Mouse (Mus musculus): ENCODE data around the gene Magt1.
A peak's percentile ranks its signal among the peaks of the same experiment; 100 is the strongest.
"Not testable (repeated sequence)": the region's sequence is repeated elsewhere in the genome, so short reads cannot be mapped to it uniquely, and the experiment has no call there.

Gene Magt1

DNA sequence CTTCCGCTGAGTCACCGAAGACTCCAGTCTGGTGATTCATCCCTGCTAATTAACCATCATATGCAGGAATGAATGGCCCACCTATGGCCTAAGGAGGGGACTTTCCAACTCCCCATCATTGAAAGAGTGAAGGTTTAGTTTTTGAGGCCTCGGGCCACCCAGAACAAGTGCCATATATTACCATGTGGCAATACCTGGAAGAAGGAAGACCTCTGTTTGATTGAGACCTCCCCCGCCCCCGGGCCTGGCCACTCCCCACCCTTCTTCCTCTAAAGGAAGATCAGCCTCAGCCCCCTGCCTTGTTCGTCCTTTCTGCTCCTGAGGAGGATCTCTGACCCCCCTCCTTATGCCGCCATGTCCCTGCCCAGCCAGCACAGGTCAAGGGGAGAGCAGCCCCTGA, 72.5 kb downstream of the Magt1 start:
- no peak for DNase-seq

DNA sequence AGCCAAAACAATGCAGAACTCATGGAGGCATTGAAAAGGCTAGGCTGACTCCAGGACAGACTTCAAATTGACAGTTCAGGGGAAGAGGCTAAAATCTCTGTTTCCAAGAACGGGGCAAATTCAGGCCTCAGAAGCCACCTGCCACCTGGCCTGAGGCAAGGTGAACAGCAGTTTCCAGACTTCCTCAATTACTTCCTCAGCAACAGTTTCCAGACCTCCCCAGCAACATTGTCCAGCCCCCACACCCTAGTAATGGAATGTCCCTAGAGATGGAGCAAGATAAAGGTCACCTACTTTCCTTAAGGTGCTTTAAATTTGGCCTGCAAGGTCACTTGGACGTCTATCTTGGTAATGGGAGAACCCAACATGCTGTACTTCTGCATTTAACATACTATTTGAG, 74.0 kb downstream of the Magt1 start:
- DNase-seq, result no peak

DNA sequence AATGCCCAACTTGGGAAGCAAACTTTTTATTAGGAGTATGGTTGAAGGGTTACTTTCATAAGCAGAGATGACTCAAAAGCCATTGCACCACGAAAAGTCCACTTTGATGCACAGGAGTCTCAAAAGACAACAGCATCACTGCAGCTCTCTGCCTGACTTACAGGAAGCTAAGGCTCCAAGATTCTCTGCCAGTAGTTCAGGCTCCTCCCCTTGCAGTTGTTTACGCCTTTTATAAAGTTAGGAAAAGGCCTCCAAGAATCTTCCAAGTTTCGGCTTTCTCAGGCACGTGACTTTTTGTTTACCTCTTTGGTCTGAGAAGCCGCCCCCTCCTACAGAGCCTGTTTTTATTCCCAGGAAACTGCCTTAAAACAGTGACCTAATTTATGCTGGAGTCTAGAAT, 77.4 kb downstream of the Magt1 start:
- DNase-seq, result no peak

DNA sequence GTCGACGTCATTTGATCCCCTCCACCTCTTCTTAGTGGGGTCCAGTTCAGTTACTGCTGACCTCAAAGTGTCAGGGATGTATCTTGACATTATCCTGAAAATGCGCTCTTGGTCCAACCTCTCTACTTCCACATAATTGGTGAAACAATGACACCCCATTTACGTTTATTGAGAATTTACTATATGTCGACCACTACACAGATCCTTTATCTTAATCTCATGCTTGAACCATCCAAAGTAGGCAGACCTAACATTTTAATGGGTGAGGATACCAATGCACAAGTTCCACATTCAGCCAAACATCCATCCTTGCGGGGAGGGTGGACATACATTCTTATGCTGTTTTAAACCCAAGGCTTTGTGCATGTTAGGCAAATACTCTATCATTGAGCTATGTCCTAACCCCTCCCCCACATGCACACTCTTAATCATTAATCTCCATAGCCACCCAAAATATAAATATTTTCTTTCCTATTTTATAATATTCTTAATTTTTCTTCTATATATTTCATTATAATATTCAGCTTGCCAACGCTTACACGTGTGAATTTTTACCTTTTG, 82.1 kb downstream of the Magt1 start:
- no peak for DNase-seq

DNA sequence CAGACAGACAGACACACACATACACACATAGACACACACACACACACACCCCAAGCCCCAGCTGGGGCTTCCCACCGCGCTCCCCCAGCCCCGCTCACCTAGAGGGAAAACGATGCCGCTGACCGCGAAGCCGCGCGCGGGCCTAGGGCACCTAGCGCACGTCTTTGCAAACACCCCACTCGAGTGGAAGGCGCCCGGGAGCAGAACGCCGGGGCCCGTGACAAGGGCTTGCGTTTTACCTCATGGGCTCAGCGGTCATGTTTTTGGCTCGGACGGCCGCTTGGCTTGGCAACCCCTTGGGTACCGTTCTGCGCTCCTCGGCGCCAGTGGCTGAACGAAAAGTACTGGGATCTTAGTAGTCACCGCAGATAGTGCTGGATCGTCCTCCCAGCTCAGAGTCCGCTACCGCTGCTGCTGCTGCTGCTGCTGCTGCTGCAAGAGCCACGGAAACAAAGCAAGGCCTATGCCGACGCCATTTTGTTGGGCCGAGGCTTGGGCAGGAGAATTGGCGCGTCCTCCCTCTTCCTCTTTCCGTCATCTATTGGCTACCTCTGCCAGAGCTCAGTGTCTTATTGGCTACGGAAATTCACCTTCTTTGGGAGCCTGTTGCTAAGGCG, 82.7 kb downstream of the Magt1 start, which contains the start of gene Atrx:
Gene Atrx, minus strand, starts transcription at position 543 of the 617 bp plus-strand sequence.
- DNase-seq, result peak; percentile 75

DNA sequence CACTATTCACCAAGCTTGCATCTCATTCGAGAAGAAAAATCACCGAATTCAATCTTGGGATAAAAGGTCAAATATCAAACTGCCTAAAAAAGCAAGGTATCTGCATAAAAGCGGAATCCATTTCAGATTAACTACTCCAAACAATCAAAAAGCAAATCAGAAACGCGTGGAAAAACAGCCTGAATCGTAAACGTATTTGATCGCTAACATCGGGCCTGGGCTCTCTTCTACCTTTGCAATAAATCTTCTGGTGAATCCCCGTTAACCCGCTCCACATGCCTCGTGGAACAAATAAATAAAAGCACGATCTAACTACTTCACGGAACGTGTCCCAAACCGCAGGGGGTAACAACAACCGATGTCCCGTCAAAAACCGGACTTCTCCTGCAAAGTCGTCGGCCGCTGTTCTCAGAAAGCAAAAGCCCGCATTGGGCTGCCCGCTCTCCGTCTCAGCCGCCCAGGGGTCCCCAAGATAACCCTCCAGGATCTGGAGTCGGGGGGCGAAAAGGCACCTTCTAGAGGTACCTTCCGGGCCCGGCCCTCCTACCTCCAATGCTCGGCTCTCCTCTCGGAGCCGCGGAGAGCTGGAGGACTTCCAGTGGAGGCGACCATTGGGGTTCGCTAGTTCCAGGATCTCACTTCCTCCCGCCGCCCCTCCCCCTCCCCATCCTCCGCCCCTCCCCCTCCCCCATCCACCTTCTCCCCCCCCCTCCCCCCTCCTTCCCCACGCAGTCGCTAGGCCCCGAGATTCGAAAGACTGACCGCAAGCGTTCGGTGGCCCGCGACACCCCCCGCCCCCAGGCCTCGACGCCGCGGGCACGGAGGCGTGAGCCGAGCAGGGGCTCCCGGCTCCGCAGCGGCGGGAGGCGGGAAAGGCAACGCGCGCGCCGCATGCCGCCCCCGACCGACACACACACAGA, 83.5 kb downstream of the Magt1 start:
- peak; percentile 45 for DNase-seq

DNA sequence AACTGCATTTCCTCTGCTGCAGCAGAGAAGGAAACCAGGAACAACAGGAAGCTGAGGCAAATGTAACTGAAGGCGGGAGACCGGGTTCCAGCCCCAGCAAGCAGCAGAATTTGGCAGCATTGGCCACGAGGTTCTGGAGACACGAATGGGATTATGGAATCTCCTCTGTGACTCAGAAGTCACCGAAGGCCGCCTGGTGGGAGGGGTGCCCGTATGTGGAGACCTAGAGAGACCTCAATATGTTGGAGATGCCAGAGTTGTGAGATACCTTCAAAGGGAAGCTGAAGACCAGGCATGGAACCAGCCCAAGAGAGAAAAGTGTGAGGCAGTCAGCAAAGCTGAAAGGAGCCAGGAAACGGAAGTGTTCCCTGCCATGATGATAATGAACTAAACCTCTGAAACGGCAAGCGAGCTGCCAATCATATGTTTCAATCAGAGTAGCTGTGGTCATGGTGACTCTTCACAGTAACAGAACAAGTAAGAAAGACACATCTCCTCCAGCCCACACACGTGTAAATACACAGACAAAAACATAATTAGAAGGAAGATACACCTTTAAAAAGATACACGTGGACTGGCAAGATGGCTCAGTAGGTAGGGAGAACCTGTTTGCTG, 85.5 kb downstream of the Magt1 start:
- DNase-seq, result peak; percentile 14

DNA sequence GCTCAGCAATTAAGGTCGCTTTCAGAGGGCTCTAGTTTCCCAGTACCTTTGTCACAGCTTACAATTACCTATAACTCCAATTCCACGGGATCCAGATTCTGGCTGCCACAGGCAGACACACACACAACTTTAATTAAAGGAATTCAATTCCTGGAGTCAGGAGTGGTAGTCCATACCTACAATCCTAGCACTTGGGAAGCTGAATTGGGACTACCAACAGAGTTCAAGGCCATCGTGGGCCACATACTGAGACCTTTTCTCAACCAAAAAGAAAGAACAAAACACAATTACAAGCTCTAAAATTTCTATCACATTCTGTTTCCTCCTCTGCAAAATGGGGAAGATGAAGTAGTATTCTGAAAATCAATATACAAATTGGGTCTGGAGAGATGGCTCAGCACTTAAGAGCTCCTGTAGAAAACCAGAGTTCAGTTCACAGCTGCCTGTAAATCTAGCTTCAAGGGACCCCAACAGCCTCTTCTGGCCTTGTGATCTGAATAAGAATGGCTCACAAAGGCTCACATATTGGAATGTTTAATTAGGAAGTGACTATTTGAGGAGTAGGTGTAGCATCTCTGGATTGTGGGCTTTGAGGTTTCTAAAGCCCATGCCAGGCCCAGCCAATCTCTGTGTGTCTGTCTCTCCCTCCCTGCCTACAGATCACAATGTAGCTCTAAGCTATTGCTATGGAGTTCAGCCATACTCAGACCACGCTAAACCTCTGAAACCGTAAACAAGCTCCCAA, 87.2 kb downstream of the Magt1 start:
- no peak for DNase-seq

DNA sequence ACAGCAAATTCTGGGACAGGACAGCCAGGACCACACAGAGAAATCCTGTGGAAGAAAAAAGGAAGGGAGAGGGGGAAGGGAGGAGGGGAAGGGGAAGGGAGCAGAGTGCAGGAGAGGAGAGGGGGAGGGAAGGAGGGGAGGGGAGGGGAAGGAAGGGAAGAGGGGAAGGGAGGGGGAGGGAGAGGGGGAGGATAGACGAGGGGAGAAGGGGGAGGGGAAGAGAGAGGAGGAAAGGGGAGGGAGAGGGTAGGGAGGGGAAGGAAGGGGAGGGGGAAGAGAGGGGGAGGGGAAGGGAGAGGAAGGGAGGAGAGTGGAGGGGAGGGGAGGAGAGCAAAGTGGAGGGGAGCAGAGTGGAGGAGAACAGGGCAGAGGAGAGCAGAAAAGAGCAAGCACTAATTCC, 87.8 kb downstream of the Magt1 start:
- no peak for DNase-seq

DNA sequence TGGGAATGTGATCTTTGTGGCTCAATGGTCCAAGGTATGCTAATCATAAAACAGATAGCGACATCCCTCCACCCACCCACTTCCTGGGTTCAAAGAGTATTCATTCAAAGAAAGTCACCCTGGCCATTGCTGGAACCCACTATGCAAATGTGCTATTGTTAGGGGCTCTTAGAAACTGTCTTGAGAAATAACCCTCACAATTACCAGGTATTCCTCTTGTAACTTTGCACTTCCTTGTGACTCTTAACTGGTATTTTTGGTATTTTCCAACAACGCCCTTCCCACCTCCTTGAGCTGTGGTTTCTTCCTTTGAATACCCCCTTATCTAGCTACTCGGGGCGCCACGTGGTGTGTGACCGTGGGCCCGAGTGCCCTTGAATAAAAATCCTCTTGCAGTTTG, 88.7 kb downstream of the Magt1 start:
- DNase-seq, result not testable (repeated sequence)

DNA sequence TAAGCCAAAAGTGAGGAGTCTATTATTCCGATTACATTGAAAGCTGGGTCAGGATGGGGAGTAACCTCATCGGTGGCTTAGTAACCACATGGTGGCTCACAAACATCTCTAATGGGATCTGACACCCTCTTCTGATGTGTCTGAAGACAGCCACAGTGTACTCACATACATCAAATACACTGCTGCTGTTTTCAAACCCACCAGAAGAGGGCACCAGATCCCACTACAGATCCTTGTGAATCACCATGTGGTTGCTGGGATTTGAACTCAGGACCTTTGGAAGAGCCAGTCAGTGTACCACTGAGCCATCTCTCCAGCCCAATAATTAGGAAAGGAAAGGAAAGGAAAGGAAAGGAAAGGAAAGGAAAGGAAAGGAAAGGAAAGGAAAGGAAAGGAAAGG, 90.3 kb downstream of the Magt1 start:
- DNase-seq, result peak; percentile 58

Measured in thymus, postnatal 14 days (tissue).